Mouse (Mus musculus) cerebellum, adult (tissue): ENCODE results near the gene Suclg2.

ENCODE experiments used
- ATAC-seq: cut with Nextera tagmentation; 2 replicates; pipeline ENCODE4 v1.9.2; 2017; ENCODE audit warnings: mild to moderate bottlenecking, moderate library complexity, mixed read lengths; ENCODE audit not compliant: insufficient number of reproducible peaks, low FRiP score, low TSS enrichment

Suclg2 gene

DNA sequence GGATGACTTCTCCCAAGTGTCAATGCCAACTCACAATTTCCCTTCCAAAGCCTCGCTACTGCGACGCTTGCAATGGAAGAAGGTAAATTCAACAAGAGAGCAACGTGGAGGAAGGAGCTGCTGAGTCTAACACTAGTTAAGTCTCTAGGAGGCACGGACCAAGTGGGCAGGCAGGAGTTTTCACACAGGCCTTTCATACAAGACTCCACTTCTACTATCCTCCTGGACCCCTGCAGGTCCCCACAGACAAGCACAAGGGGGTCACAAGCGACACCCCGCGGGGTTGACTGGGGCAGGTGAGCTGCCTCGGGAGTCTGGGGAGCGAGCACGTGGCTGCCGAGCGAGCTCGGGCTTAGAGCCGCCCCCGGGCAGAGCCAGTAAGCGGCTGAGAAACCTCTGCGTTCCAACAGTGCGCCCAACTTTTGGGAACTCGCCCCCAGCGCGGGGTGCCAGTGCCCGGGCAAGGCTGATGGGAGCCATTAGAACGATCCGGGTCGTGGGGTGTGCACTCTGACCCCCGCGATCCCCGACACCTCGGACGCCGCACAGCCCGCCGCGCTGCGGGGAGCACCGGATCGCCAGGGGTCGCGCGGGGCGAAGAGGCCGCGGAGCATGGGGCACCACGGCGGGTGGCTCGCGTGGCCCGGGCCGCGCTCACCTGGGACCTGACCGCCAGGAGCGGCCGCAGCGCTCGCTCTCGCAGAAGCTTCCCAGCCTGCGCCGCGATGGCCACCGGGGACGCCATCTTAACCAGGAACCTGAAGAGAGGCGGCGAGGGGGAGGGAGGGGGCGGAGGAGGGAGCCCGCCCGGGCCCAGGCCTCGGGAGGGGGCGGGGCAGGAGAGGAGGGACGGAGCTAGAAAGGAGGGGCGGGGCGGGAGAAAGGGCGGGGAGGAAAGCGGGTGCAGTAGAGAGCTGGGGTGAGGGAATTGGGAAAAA lies at the start of gene Suclg2:
TSS of gene Suclg2 (minus strand) at position 770 of the 938 bp plus-strand sequence.
- peak; percentile 55 for ATAC-seq

DNA sequence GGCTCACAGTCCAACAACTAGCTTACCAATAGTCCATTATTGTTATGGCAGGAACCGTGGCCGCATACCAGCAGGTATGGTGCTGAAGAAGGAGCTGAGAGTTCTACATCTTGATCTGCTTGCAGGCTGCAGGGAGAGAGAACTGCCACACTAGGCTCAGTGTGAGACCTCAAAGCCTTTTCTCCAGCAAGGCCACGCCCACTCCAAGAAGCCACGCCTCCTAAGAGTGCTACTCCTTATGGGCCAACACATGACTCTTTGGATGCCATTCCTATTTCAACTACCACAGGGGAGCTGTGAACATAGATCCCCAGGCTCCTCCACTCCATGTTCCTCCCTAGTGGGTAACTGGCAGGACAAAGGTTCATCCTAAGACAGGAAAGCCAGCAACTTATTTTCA lies 48.0 kb upstream of the Suclg2 start:
- no peak for ATAC-seq

DNA sequence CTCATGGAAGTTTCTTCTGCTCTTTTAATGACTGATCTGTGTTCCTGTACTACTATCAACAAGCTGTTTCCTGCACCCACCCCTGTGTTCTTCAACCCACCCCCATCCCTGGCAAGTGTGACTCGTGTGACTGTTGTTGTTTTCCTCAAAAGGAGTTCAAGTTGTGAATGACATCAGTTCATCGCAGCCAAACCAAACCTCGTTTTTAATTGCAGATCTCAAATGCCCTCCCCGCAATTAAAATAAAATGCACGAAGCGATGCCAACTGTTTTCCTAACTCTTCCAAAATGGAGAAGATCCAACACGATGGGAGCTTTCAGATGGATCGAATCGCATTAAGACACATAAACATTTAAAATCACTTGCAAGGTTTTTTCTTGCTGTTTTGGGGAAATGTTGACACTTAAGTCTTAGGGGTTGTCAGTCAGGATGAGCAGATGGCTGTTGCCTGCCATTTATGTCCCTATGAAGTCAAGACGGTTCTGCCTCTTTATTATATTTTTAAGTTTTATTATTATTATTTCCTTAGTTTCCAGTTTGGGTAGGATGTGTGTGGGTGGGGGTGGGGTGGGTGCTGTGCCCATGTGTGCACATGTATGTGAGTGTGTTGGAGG lies 41.1 kb upstream of the Suclg2 start:
- ATAC-seq = no peak

- ATAC-seq = no peak
These were observed 23.8 kb upstream of the Suclg2 start for GRCm38 (mm10) chr6:95742378-95742777.

- ATAC-seq = no peak
These were observed 13.2 kb upstream of the Suclg2 start for GRCm38 (mm10) chr6:95731570-95732367.

DNA sequence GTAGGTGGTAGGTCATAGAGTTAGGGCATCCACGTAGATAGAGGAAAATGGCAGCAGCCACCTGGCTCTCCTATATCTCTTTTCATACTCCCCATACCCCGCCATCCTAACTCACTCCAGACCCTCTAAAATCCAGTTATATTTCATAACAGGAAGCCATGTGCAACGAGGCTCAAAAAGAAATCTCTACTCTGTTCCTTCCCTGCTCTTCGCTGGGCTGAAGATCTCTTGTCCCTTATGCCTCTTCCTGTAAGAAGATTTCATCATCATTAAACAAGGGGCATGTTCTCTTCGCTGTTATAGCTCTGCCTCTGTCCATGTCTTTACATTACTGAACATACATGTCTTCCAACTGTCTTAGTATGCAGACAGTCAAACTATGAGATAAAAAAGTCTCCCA lies 10.8 kb upstream of the Suclg2 start:
- ATAC-seq = no peak

GRCm38 (mm10) chr6:95725281-95725680 lies 6.7 kb upstream of the Suclg2 start:
- no peak for ATAC-seq

DNA sequence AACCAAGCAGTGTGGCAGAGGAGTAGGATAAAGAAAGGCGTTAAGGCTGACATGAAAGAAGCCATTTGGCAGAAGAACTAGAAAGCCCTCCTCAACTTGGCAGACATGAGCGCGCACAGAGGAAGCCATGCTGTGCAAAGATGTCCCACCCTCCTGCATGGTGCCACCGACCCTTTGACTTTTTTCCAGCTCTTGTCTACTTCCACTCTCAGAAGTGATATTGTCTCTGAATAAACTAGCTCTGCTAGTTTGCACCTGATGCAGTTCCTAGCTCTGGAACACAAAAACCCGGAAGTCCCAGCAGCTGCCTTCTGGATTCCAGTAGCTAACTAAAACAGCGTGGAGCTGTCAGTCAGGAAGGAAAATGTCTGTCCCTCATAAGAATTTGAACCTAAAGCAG lies 4.8 kb upstream of the Suclg2 start:
- no peak for ATAC-seq

GRCm38 (mm10) chr6:95719791-95720190 lies 1.2 kb upstream of the Suclg2 start:
- ATAC-seq = no peak

GRCm38 (mm10) chr6:95718969-95719333 lies 351 bp upstream of the Suclg2 start:
- 0 out of 2 replicates have a peak, but pooled peaks have one; percentile 13 for ATAC-seq

- no peak for ATAC-seq
These were observed 1.5 kb downstream of the Suclg2 start for GRCm38 (mm10) chr6:95717071-95717470.

DNA sequence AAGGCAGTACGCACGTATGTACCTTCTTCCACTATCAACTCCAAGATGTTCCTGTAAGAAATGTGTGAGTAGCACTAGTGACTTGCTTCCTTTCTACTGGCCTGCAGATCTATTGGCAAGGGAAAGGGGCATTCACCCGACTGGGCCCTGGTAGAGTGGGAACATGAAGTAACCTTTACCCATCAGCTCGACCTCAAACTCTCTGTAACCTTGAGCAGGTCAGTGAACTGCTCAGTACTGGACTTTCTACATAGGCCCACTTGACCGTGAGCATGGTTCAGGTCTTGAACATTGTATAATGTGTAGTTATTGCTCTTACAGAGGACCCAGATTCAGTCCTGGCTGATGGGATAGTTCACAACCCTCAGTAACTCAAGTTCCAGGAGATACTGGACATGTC lies 2.1 kb downstream of the Suclg2 start:
- no peak for ATAC-seq

DNA sequence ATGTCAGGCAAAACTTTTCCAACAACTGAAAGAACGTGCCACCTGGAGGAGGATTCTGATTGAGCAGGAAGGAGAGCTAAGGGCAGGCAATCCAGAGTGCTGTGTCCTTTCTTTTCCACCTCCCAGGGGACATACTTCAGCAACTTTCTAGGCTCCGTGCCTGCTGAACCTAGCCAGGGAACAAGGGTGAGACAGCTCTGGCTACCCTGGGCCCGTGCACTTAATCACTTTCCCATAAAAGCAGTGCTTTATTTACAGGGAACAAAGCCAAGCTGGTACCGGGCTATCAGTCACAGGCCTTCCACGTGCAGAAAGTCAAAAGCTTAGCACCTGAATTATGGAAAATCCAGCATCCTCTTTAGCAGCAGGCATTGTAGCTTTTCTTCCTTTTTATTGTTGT lies 5.4 kb downstream of the Suclg2 start:
- ATAC-seq = no peak

DNA sequence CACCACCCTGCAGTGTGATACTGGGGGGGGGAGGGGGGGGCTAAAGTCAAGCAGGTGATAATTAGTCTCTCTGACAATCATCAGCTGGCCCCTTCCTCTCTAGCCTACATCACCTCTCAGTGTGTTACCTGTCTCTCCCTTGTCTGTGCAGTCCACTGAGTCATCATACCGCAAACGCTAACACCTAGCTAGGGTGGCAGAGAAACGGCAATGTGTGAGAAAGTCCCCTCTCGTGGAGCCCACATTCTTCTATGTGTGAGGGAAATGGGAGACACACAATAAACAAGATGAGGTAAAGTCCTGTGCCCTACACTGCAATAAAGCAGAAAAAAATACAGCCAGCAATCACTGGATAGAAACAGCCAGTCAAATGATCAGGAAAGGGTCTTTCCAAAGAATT lies 6.5 kb downstream of the Suclg2 start:
- no peak for ATAC-seq

DNA sequence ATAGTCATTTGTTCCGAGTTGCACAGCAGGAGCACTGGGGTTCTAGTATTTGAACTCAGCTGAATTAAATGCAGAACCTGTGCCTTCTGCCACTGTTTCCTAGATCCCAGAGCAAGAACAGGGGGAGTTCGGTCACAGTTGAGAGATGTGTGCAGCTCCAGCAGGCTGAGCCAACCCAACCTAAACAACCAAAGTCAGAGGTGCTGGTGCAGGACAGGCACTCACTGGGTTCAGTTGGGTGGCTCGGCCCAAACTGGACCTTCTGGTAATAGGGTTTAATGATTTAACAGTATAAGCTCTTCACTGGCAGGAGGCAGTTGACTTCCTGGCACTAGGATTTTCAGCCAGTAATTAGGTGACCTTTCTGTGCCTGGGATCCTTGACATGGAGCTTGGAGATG lies 6.9 kb downstream of the Suclg2 start:
- ATAC-seq = no peak

- no peak for ATAC-seq
These were observed 7.7 kb downstream of the Suclg2 start for GRCm38 (mm10) chr6:95710886-95711285.

DNA sequence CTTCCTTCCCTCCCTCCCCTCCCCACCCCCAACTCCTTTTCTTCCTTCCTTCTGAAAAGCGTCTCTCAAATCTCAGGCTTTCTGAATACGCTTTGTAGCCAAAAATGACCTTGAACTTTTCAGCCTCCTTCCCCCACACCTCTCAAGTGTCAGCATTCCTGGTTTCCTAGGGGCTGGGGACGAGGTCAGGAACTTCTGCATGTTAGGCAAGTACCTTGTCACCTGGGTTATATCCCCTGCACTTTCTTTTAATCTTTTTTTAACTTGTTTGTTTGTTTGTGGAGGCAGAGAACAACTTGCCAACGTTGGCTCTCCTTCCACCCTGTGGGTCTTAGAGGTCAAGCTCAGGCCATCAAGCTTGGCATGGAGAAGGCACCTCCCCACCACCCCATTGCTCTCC lies 9.1 kb downstream of the Suclg2 start:
- ATAC-seq = no peak

DNA sequence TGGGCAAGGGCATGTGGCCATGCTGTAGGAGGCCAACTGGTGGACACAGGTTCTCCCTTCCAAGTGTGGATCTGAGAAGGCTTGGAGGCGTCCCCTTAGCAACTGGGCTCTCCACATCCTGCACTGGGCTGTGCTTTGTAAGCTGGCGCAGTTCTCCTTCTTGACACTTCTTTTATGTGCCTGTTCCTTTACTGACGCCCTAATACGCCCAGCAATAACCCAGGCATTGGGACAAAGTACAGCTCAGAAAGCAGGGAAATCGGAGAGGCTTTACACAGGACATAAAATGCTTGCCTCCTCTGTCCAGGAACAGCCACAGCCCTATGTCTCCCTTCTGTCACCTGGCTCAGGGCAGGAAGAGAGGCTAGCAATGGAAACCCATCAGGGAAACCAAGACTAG lies 9.5 kb downstream of the Suclg2 start:
- no peak for ATAC-seq

DNA sequence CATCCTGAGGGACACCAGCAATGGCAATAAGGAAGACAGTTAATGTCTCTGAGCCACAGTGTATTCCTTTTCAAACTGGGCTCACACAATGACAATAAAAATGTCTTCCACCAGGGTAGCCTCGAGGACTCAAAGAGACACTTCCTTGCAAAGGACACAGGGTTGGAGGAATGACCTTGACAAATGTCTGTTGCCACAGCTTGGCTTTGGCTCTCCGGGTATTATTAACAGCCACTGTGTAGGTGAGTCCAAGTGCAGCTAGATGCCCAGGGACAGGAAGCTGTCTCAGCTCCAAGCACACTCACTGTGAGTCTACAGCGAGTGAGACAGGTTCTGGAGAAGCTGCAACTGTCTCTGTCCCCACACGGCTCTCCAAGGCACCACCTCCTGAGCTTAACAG lies 14.0 kb downstream of the Suclg2 start:
- no peak for ATAC-seq

- no peak for ATAC-seq
These were observed 16.4 kb downstream of the Suclg2 start for GRCm38 (mm10) chr6:95702200-95702599.

DNA sequence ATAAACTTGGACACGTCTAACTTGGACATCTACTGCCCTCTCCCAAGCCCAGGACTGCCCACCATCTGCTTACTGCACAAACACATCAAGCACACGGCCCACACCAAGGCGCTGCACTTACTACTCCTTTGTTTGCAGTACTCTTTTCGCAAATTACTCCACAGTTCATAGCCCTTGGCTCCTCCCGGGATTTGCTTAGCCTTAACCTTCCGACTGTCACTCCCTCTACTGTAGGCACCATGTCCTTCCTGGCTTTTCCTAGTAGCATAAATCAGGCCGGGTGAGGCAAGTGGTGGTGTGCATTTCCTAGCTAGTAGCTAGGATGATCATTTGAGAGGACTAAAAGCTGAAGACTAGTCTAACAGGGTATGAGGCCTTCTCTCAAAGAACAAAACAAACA lies 16.8 kb downstream of the Suclg2 start:
- no peak for ATAC-seq
